Mouse (Mus musculus) kidney, adult 2 months (tissue): Measurements from ENCODE around the gene Hs1bp3. TPM values are rescaled to one million over a fixed set of nuclear protein-coding genes. Genes with fewer than 3 reads are reported as not detected.

ENCODE experiments used
- DNase-seq: peaks from one replicate; pipeline ENCODE4 v3.0.0; 2021
- H3K27ac ChIP-seq: fragments of 200-500 bp; 2 replicates; pipeline ENCODE4 v1.5.1; 2012; ENCODE audit warnings: low read depth, low read length, control low read depth, inconsistent platforms; ENCODE audit not compliant: insufficient read depth
- H3K27me3 ChIP-seq: fragments of 200-500 bp; replicated peaks from 2 replicates; pipeline ENCODE4 v1.6.1; 2012; ENCODE audit warnings: mild to moderate bottlenecking, moderate library complexity, low read length, inconsistent platforms; ENCODE audit not compliant: control insufficient read depth, insufficient read depth
- H3K36me3 ChIP-seq: fragments of 200-500 bp; 2 replicates; pipeline ENCODE4 v1.6.1; 2012; ENCODE audit warnings: mild to moderate bottlenecking, moderate library complexity, low read length, inconsistent platforms; ENCODE audit not compliant: control insufficient read depth, insufficient read depth
- H3K4me1 ChIP-seq: fragments of 200-500 bp; 2 replicates; pipeline ENCODE4 v1.6.1; 2011; ENCODE audit warnings: low read length; ENCODE audit not compliant: control insufficient read depth, insufficient read depth
- H3K4me3 ChIP-seq: fragments of 200-500 bp; 2 replicates; pipeline ENCODE4 v1.5.1; 2011; ENCODE audit warnings: mild to moderate bottlenecking, low read depth, low read length, control low read depth; ENCODE audit not compliant: insufficient read depth
- CTCF ChIP-seq: fragments of 200-500 bp; conservative IDR thresholded peaks from 2 replicates; pipeline ENCODE4 v1.5.1; 2011; ENCODE audit warnings: low read depth, mild to moderate bottlenecking, control low read depth, low read length, moderate library complexity, mixed read lengths; ENCODE audit not compliant: insufficient read depth, insufficient read length
- POLR2A ChIP-seq: fragments of 200-500 bp; IDR thresholded peaks from one replicate; pipeline ENCODE4 v1.6.1; 2011; ENCODE audit warnings: low read depth, low read length, control low read depth
- WGBS: fragments of 180-500 bp; shearing (Covaris S2); methylation state at CpG from one replicate; pipeline ENCODE4 v1.1.7; 2018; 5-methylcytosine and 5-hydroxymethylcytosine counted together
- polyA plus RNA-seq: library from polyadenylated mRNA; depleted of rRNA; stranded (reverse); fragments of >200 nt; gene quantifications from 2 replicates; pipeline ENCODE4 v1.2.3, GENCODE M21; 2012

The Hs1bp3 gene
- polyA plus RNA-seq, 1 experiment: 25.3 TPM

DNA sequence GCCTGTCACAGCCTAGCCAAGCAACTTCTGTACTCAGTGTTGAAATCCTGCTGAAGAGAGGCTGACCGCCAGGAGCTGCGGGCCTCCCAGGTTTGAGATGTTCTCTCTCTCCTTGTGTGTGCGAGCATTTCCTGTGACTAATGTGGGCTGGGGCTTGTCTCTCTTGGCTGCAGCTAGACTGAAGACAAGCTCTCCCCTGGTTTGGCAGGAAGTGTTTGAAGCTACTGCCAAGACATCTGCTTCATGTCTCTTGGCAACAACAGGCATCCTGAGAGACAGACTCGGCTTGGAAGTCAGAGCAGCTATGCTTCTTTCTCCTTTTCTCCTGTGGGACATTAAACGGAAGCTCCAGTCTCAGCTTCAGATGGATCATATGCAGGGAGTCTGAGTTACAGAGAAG is 44.2 kb downstream of the Hs1bp3 start:
- 48% methylated on average over 5 of the region's 5 CpGs for WGBS
- no peaks in the 10 kb centered on the region for H3K27me3 ChIP-seq

DNA sequence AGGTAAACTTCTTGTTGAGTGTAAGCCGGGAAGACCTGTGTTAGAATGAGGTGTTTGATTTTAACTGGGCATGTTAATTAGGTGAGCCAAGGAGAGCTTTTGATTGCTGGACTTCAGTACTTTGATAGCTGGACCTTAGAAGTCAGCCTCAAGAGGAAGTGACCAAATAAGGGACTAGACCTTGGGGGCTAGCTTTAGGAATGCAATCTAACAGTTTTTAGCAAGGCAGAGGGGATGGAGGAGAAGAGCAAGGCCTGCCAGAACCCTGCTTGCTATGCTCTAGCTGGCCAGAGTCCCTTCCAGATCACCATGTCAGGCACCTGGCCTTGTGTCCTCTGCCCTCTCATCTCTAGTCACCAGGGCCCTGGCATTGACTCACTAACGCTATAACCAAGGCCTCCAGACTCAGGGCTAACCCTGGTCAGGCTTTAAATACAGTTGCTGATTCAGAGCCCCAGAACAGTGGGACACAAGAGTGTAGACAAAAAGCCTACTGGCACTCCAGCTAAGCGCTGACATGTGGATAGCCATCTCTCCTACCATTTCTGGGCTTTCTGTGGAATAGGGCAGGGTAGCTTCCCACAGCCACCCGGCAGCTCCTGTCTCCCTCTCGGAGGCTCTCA is 45.2 kb downstream of the Hs1bp3 start:
- Histone ChIP-seq H3K27ac (no peak overlapping the region), H3K4me3 (no peak overlapping the region), H3K27me3 (no peaks in the 10 kb centered on the region), H3K36me3 (no peaks in the 10 kb centered on the region), H3K4me1 (no peaks in the 10 kb centered on the region)
- TF ChIP-seq CTCF: no peak
- no peak for TF ChIP-seq POLR2A
- WGBS: 78% methylated on average over 5 of the region's 5 CpGs
- DNase-seq: no peak

More for the DNA sequence above, 44.2 kb downstream of the Hs1bp3 start:
- H3K27ac ChIP-seq: peak overlapping the region; percentile 77
- peak; percentile 90 for DNase-seq
- no peak overlapping the region for H3K4me3 ChIP-seq
- TF ChIP-seq POLR2A: no peak
- TF ChIP-seq CTCF: no peak
- no peaks in the 10 kb centered on the region for H3K36me3 ChIP-seq
- H3K4me1 ChIP-seq: no peaks in the 10 kb centered on the region

DNA sequence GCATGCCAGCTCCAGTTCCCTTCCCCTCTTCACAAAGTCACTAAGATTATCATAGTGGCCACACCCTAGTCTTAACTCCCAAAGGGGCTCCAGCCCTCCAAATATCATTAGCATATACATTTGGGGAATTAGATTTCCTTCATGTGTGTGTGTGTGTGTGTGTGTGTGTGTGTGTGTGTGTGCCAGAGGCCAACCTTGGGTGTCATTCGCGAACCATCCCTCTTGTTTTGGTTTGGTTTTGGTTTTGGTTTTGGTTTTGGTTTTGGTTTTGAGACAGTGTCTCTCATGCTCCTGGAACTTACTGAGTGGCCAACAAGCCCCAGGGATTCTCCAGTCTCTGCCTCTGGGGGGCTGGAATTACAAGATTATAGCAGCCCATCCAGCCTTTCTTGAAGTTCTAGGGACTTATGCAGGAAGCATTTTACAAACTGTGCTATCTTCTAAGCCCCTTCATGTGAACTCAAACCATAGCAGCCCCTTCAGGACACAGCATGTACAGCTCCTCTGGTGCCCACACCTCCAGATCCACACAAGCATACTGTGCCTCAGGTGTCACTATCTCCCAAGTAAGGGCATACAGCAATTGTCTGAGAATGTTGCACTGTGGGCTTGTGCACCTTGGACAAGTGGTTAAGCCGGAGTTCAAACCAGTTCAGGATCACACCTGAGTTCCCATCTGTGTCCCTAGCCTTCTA is 46.3 kb downstream of the Hs1bp3 start:
- 81% methylated on average over 3 of the region's 3 CpGs for WGBS
- Histone ChIP-seq H3K36me3 (no peaks in the 10 kb centered on the region), H3K4me1 (no peaks in the 10 kb centered on the region), H3K27me3 (no peaks in the 10 kb centered on the region), H3K27ac (no peak overlapping the region), H3K4me3 (no peak overlapping the region)
- no peak for TF ChIP-seq POLR2A
- peak; percentile 35 for DNase-seq

DNA sequence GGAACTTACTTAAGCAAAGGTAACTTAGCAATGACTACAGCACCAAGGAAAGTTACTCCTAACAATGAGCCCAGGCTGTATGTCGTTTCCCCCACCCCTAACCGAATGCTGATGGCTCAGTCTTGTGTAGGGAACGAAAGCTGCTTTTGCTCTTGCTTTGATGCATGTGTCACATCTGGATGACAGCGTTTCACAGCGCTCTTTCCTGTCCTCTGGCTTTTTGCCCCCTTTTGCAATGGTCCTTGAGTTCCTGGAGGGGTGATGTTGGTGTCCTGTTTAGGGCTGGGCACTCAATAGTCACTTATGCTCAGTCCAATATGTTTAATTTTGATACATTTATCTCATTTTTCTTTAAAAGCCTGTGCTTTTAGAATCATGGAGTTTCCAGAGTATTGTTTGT is 48.6 kb downstream of the Hs1bp3 start:
- 79% methylated on average over 5 of the region's 5 CpGs for WGBS
- H3K27ac ChIP-seq: no peak overlapping the region
- H3K4me3 ChIP-seq: no peak overlapping the region
- TF ChIP-seq CTCF: no peak
- H3K4me1 ChIP-seq: no peaks in the 10 kb centered on the region
- no peaks in the 10 kb centered on the region for H3K36me3 ChIP-seq
- DNase-seq: no peak
- no peaks in the 10 kb centered on the region for H3K27me3 ChIP-seq

GRCm38 (mm10) chr12:8362400-8362799 is 49.2 kb downstream of the Hs1bp3 start:
- WGBS: 77% methylated on average over 7 of the region's 7 CpGs
- H3K4me3 ChIP-seq: no peak overlapping the region
- no peaks in the 10 kb centered on the region for H3K36me3 ChIP-seq
- no peak for TF ChIP-seq CTCF
- no peak for TF ChIP-seq POLR2A
- H3K27ac ChIP-seq: no peak overlapping the region
- no peak for DNase-seq
- no peaks in the 10 kb centered on the region for H3K4me1 ChIP-seq
- no peaks in the 10 kb centered on the region for H3K27me3 ChIP-seq

DNA sequence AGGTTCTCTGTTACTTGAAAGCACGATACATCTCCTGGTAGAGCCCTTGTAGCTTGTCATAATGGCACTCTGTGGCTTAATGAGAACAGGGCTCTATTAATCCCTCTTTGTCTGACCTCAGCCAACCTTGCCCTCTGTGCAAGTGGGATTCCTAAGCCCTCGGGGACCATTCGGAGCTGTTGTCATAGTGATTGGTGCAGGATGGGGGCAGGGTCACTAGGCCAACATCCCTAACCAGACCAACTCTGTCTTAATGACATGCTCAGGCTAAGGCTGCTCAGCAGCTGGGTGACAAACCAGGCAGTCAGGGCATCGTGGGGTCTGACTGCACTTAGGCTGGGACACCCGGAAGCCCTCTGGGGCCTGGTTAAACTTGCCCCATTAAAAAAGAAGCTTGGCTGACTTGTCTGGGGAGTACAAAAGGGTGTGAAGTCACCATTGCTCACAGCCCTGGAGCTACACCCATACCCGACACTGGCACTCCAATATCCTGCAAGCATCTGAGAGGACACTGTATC is 51.1 kb downstream of the Hs1bp3 start:
- Histone ChIP-seq H3K4me3 (no peak overlapping the region), H3K4me1 (no peaks in the 10 kb centered on the region), H3K27ac (no peak overlapping the region), H3K36me3 (no peaks in the 10 kb centered on the region), H3K27me3 (no peaks in the 10 kb centered on the region)
- no peak for TF ChIP-seq POLR2A
- TF ChIP-seq CTCF: no peak
- peak; percentile 43 for DNase-seq
- WGBS: 61% methylated on average over 6 of the region's 6 CpGs

- Histone ChIP-seq H3K27ac (peak overlapping the region; percentile 54; the same call in 1 of the 2 replicates), H3K36me3 (no peaks in the 10 kb centered on the region), H3K4me1 (no peaks in the 10 kb centered on the region), H3K4me3 (no peak overlapping the region), H3K27me3 (no peaks in the 10 kb centered on the region)
- DNase-seq: peak; percentile 83
- 67% methylated on average over 7 of the region's 7 CpGs for WGBS
- TF ChIP-seq POLR2A: no peak
- no peak for TF ChIP-seq CTCF
Measured at GRCm38 (mm10) chr12:8365336-8365735, 52.1 kb downstream of the Hs1bp3 start.
